Mouse (Mus musculus) myocyte (in vitro differentiated cells): ENCODE results near the gene Pdss1. TPM values are rescaled to one million over a fixed set of nuclear protein-coding genes. Genes with fewer than 3 reads are reported as not detected.
"Not testable (repeated sequence)": the region's sequence is repeated elsewhere in the genome, so short reads cannot be mapped to it uniquely, and the experiment has no call there.

ENCODE experiments used
- H3K27me3 ChIP-seq: one replicate; pipeline ENCODE4 v1.6.1; 2011; ENCODE audit not compliant: control insufficient read depth, insufficient read depth, insufficient read length
- H3K36me3 ChIP-seq: one replicate; pipeline ENCODE4 v1.6.1; 2011; ENCODE audit not compliant: control insufficient read depth, insufficient read depth
- H3K4me2 ChIP-seq: one replicate; pipeline ENCODE4 v1.6.1; 2011; ENCODE audit warnings: low read depth, control low read depth
- H3K4me3 ChIP-seq: one replicate; pipeline ENCODE4 v1.5.1; 2011; ENCODE audit warnings: mild to moderate bottlenecking, control low read depth, moderate library complexity
- H3K79me2 ChIP-seq: one replicate; pipeline ENCODE4 v1.6.1; 2011; ENCODE audit not compliant: control insufficient read depth, insufficient read depth
- H3ac ChIP-seq: one replicate; pipeline ENCODE4 v1.6.1; 2011; ENCODE audit not compliant: control insufficient read depth, insufficient read length
- CEBPB ChIP-seq: IDR thresholded peaks from 2 replicates; pipeline ENCODE4 v1.6.1; 2011; ENCODE audit warnings: mild to moderate bottlenecking, moderate library complexity; ENCODE audit not compliant: poor library complexity, insufficient read depth, severe bottlenecking
- E2F4 ChIP-seq: IDR thresholded peaks from one replicate; pipeline ENCODE4 v1.6.1; 2011; ENCODE audit warnings: mild to moderate bottlenecking, control low read depth, moderate library complexity; ENCODE audit not compliant: insufficient read depth
- MAX ChIP-seq: IDR thresholded peaks from one replicate; pipeline ENCODE4 v1.6.1; 2011; ENCODE audit warnings: low read depth, mild to moderate bottlenecking, control low read depth
- MYOD1 ChIP-seq, 3 experiments: IDR thresholded peaks; one replicate each; pipeline ENCODE4 v1.6.1; 2011; ENCODE audit warnings: control low read depth in 2 of 3, low read depth in 2 of 3, mild to moderate bottlenecking in 2 of 3, moderate library complexity in 1 of 3; ENCODE audit not compliant: insufficient read length in 2 of 3, control insufficient read depth in 1 of 3
- MYOG ChIP-seq, 3 experiments: IDR thresholded peaks; one replicate each; pipeline ENCODE4 v1.6.1; 2011; ENCODE audit warnings: control low read depth in 2 of 3, low read depth in 2 of 3, mild to moderate bottlenecking in 2 of 3; ENCODE audit not compliant: insufficient read length in 2 of 3, control insufficient read depth in 1 of 3, insufficient read depth in 1 of 3
- POLR2A ChIP-seq: IDR thresholded peaks from one replicate; pipeline ENCODE4 v1.6.1; 2011; ENCODE audit warnings: low read depth, mild to moderate bottlenecking, control low read depth, moderate library complexity; ENCODE audit not compliant: insufficient read length
- POLR2AphosphoS2 ChIP-seq: IDR thresholded peaks from one replicate; pipeline ENCODE4 v1.6.1; 2011; ENCODE audit warnings: low read depth, control low read depth; ENCODE audit not compliant: insufficient read length
- REST ChIP-seq: IDR thresholded peaks from one replicate; pipeline ENCODE4 v1.6.1; 2011; ENCODE audit warnings: mild to moderate bottlenecking, control low read depth, moderate library complexity; ENCODE audit not compliant: insufficient read depth, insufficient read length
- SRF ChIP-seq: IDR thresholded peaks from one replicate; pipeline ENCODE4 v1.6.1; 2011; ENCODE audit warnings: low read depth; ENCODE audit not compliant: control insufficient read depth, insufficient read length
- TCF12 ChIP-seq: IDR thresholded peaks from one replicate; pipeline ENCODE4 v1.6.1; 2011; ENCODE audit warnings: mild to moderate bottlenecking, control low read depth; ENCODE audit not compliant: poor library complexity, insufficient read depth, severe bottlenecking
- TCF3 ChIP-seq: IDR thresholded peaks from one replicate; pipeline ENCODE4 v1.6.1; 2011; ENCODE audit warnings: low read depth, control low read depth; ENCODE audit not compliant: insufficient read length
- USF1 ChIP-seq: IDR thresholded peaks from one replicate; pipeline ENCODE4 v1.6.1; 2011; ENCODE audit warnings: low read depth, mild to moderate bottlenecking, control low read depth, moderate library complexity
- polyA plus RNA-seq: library from polyadenylated mRNA; unstranded; fragments of >200 nt; fragmentation: generic; extraction: Trizol; gene quantifications from one replicate; pipeline ENCODE4 v1.2.1, GENCODE M21; 2012; ENCODE audit warnings: missing spikeins

Pdss1 gene
- polyA plus RNA-seq, 1 experiment: 5.5 TPM

- no peak overlapping the region for H3ac ChIP-seq
- H3K27me3 ChIP-seq: no peaks in the 10 kb centered on the region
- no peak for TF ChIP-seq MYOD1 (IDR thresholded peaks at IDR 0.05; ENCODE audit: control insufficient read depth in 1 of 3, insufficient read length in 2 of 3, low read depth in 2 of 3)
- H3K36me3 ChIP-seq: no peaks in the 10 kb centered on the region
- no peak overlapping the region for H3K4me2 ChIP-seq
- H3K79me2 ChIP-seq: no peaks in the 10 kb centered on the region
- no peak overlapping the region for H3K4me3 ChIP-seq
These were observed 29.5 kb upstream of the Pdss1 start for GRCm38 (mm10) chr2:22865818-22866217.

- Histone ChIP-seq H3K79me2 (no peaks in the 10 kb centered on the region), H3K36me3 (no peaks in the 10 kb centered on the region), H3K27me3 (no peaks in the 10 kb centered on the region), H3K4me3 (no peak overlapping the region), H3K4me2 (no peak overlapping the region), H3ac (no peak overlapping the region)
- no peak for TF ChIP-seq TCF12
- TF ChIP-seq MYOG (IDR thresholded peaks at IDR 0.05; ENCODE audit: control insufficient read depth in 1 of 3, insufficient read depth in 1 of 3, insufficient read length in 2 of 3, low read depth in 2 of 3): no peak
- TF ChIP-seq USF1: no peak
- no peak for TF ChIP-seq SRF
- no peak for TF ChIP-seq MAX
- TF ChIP-seq TCF3: no peak
- no peak for TF ChIP-seq POLR2AphosphoS2
- no peak for TF ChIP-seq CEBPB
These were observed 28.4 kb upstream of the Pdss1 start for GRCm38 (mm10) chr2:22866894-22867424.

DNA sequence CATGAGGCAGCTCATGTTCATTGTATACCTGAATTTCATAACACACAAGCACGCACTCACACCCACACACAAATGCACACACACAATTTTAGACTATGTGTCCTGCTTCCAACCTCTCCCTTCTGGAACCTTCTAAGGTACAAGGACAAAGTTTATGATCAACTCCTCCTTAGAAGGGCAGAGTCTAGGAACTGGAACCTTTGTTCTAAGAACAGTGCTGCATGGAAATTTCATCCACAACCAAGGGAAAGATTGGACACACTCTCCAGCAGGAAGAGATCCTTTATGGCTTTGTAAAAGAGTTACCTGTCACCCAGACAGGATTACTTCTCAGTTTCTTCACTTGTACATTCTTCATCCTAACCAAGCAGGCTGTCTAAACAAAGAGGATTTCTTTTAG lies 22.2 kb upstream of the Pdss1 start:
- TF ChIP-seq POLR2AphosphoS2 (no peak), SRF (no peak), TCF3 (no peak)
- Histone ChIP-seq H3K79me2 (no peaks in the 10 kb centered on the region), H3ac (no peak overlapping the region), H3K27me3 (no peaks in the 10 kb centered on the region), H3K36me3 (no peaks in the 10 kb centered on the region), H3K4me2 (no peak overlapping the region), H3K4me3 (no peak overlapping the region)

GRCm38 (mm10) chr2:22874628-22875027 lies 20.7 kb upstream of the Pdss1 start:
- Histone ChIP-seq H3ac (no peak overlapping the region), H3K36me3 (no peaks in the 10 kb centered on the region), H3K4me2 (no peak overlapping the region), H3K4me3 (no peak overlapping the region), H3K79me2 (no peaks in the 10 kb centered on the region), H3K27me3 (no peaks in the 10 kb centered on the region)
- TF ChIP-seq REST (no peak), MAX (no peak)

GRCm38 (mm10) chr2:22876614-22877013 lies 18.7 kb upstream of the Pdss1 start:
- TF ChIP-seq POLR2AphosphoS2 (no peak), POLR2A (no peak), TCF12 (no peak), E2F4 (no peak), MYOD1 (IDR thresholded peaks at IDR 0.05; ENCODE audit: control insufficient read depth in 1 of 3, insufficient read length in 2 of 3, low read depth in 2 of 3) (no peak), MYOG (IDR thresholded peaks at IDR 0.05; ENCODE audit: control insufficient read depth in 1 of 3, insufficient read depth in 1 of 3, insufficient read length in 2 of 3, low read depth in 2 of 3) (no peak), CEBPB (no peak), REST (no peak), MAX (no peak), USF1 (no peak), SRF (no peak), TCF3 (no peak)
- H3K27me3 ChIP-seq: no peaks in the 10 kb centered on the region
- no peak overlapping the region for H3K4me2 ChIP-seq
- no peaks in the 10 kb centered on the region for H3K79me2 ChIP-seq
- H3ac ChIP-seq: no peak overlapping the region
- H3K4me3 ChIP-seq: no peak overlapping the region
- no peaks in the 10 kb centered on the region for H3K36me3 ChIP-seq

- TF ChIP-seq MYOD1 (IDR thresholded peaks at IDR 0.05; ENCODE audit: control insufficient read depth in 1 of 3, insufficient read length in 2 of 3, low read depth in 2 of 3) (no peak), POLR2A (no peak), E2F4 (no peak), MYOG (IDR thresholded peaks at IDR 0.05; ENCODE audit: control insufficient read depth in 1 of 3, insufficient read depth in 1 of 3, insufficient read length in 2 of 3, low read depth in 2 of 3) (no peak), REST (no peak)
- Histone ChIP-seq H3K79me2 (no peaks in the 10 kb centered on the region), H3K27me3 (no peaks in the 10 kb centered on the region), H3K4me3 (no peak overlapping the region), H3K36me3 (no peaks in the 10 kb centered on the region), H3ac (no peak overlapping the region), H3K4me2 (no peak overlapping the region)
These were observed 16.5 kb upstream of the Pdss1 start for GRCm38 (mm10) chr2:22878781-22879180.

- not testable (repeated sequence) for H3K4me2 ChIP-seq, H3K79me2 ChIP-seq, H3K27me3 ChIP-seq, H3K4me3 ChIP-seq, H3K36me3 ChIP-seq, H3ac ChIP-seq
These were observed 14.6 kb upstream of the Pdss1 start for GRCm38 (mm10) chr2:22880726-22881125.
